Mouse (Mus musculus) hindbrain, embryonic 14.5 days (tissue): ENCODE results near the gene Pax6. TPM values are rescaled to one million over a fixed set of nuclear protein-coding genes. Genes with fewer than 3 reads are reported as not detected.

ENCODE experiments used
- ATAC-seq: fragments of 200-750 bp; cut with Nextera tagmentation; 2 replicates; pipeline ENCODE4 v1.8.0; 2017; ENCODE audit warnings: moderate number of reproducible peaks, mild to moderate bottlenecking, moderate TSS enrichment, moderate library complexity; ENCODE audit not compliant: low FRiP score
- DNase-seq: peaks from one replicate; pipeline ENCODE4 v3.0.0-alpha.2; 2015; ENCODE audit warnings: low spot score
- H3K27ac ChIP-seq: fragments of 300-500 bp; sonication (generic); 2 replicates; pipeline ENCODE4 v1.5.1; 2014; ENCODE audit warnings: mild to moderate bottlenecking, moderate library complexity
- H3K27me3 ChIP-seq: fragments of 300-500 bp; sonication (generic); 2 replicates; pipeline ENCODE4 v1.6.1; 2014; ENCODE audit warnings: mild to moderate bottlenecking, low read length, mixed read lengths; ENCODE audit not compliant: control insufficient read depth, insufficient read depth
- H3K36me3 ChIP-seq: fragments of 300-500 bp; sonication (generic); replicated peaks from 2 replicates; pipeline ENCODE4 v1.6.1; 2014; ENCODE audit not compliant: control insufficient read depth, insufficient read depth
- H3K4me1 ChIP-seq: fragments of 300-500 bp; sonication (generic); replicated peaks from 2 replicates; pipeline ENCODE4 v1.6.1; 2014; ENCODE audit warnings: antibody characterized with exemption, low read length, mixed read lengths; ENCODE audit not compliant: control insufficient read depth, insufficient read depth
- H3K4me2 ChIP-seq: fragments of 300-500 bp; sonication (generic); replicated peaks from 2 replicates; pipeline ENCODE4 v1.6.1; 2014; ENCODE audit warnings: mild to moderate bottlenecking, moderate library complexity
- H3K4me3 ChIP-seq: fragments of 300-500 bp; sonication (generic); replicated peaks from 2 replicates; pipeline ENCODE4 v1.5.1; 2014; ENCODE audit warnings: mild to moderate bottlenecking, low read length
- H3K9ac ChIP-seq: fragments of 300-500 bp; sonication (generic); 2 replicates; pipeline ENCODE4 v1.6.1; 2014
- H3K9me3 ChIP-seq: fragments of 300-500 bp; sonication (generic); 2 replicates; pipeline ENCODE4 v1.6.1; 2016; ENCODE audit warnings: low read length; ENCODE audit not compliant: control insufficient read depth
- WGBS: fragments of 180-500 bp; shearing (Covaris S2); extraction: QIAGEN DNeasy Blood & Tissue Kit; methylation state at CpG from one replicate; pipeline ENCODE4 v1.1.7; 2014; 5-methylcytosine and 5-hydroxymethylcytosine counted together
- polyA plus RNA-seq: library from polyadenylated mRNA; unstranded; fragments of >200 nt; fragmentation: Nextera tagmentation; extraction: Ambion mirVana; gene quantifications from 2 replicates; pipeline ENCODE4 v1.2.1, GENCODE M21; 2014

Pax6 gene
- 26.9 and 28.1 TPM in 2 replicates for polyA plus RNA-seq

DNA sequence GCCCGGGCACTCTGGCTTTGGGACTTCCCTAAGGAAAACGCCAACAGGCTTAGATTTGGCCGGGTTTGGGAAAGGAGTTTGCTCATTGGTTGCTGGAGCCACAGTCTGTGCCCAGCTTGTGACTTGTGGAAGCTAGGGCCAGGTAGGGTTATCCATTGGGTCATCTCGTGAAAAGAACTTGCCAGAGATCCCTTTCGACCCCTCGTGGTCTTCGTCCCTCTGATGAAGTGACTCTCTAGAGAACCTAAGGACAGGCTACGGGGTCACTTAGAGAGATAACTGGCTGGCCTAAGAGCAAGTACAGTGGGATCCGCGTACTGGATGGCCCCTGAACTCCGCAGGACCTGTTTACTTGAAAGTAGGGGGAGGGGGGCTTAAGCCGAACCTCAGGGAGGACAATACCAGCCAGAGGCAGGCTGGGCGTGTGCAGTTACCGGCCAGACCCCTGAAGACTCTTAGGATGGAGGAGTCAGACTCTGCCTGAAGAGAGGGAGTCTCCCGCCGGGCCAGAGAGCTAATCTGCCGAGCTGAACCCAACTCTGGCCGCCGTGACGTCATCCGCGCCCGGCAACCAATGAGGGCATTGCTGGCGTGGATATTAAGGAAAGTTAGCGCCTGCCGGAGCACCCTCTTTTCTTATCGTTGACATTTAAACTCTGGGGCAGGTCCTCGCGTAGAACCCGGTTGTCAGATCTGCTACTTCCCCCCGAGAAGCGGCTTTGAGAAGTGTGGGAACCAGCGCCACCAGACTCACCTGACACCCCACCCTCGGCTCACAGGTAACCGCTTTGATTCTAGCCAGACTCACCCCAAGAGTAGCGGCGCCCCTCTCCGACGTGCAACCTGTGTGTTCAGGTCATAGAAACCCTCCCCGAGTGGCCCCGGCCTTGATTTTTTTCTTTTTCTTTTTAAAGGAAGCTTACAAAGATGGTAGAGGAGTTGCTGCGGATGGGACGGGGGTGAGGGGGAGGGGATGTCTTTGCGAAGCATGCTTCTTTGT is at the start of gene Pax6:
TSS of gene Pax6 (plus strand) at position 630 of the 1,000 bp plus-strand sequence.
- 1% methylated on average over 44 of the region's 44 CpGs for WGBS
- Histone ChIP-seq H3K4me2 (peak within 1 kb of the TSS; percentile 45), H3K4me3 (peak within 1 kb of the TSS; percentile 25), H3K9ac (peak within 1 kb of the TSS; percentile 28), H3K36me3 (no peaks in the 10 kb centered on the region), H3K27ac (no peak within 1 kb of the TSS), H3K9me3 (no peaks in the 10 kb centered on the region), H3K4me1 (0 out of 2 replicates have a peak, but pooled peaks cover 3% of the 10 kb centered on the region), H3K27me3 (peaks cover 99% of the 10 kb centered on the region)
- DNase-seq (no peak), ATAC-seq (peak; percentile 16; the same call in 1 of the 2 replicates)

DNA sequence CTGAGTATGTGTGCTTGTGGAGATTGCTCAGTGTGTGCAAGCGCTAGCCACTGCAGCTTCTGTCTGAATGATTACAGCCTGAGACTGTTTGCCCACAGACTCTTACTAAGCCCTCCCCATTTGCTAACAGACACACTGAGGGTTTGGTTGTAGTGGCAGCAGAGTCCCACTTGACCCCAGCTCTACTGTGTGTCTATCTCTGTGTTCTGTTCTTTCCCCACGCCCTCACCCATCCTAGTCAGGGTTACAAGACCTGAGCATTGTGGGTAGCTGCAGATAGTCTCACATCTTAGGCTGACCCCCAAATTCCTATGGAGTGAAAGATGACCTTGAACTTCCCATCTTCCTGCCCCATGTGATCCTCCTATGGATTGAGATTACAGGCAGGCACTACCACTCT is 19.8 kb upstream of the Pax6 start:
- Histone ChIP-seq H3K4me2 (no peak overlapping the region), H3K4me3 (no peak overlapping the region), H3K27ac (no peak overlapping the region), H3K9ac (no peak overlapping the region), H3K36me3 (no peaks in the 10 kb centered on the region), H3K4me1 (no peaks in the 10 kb centered on the region), H3K27me3 (peaks cover 4% of the 10 kb centered on the region), H3K9me3 (no peaks in the 10 kb centered on the region)
- ATAC-seq (no peak), DNase-seq (no peak)
- 96% methylated on average over 2 of the region's 2 CpGs for WGBS

DNA sequence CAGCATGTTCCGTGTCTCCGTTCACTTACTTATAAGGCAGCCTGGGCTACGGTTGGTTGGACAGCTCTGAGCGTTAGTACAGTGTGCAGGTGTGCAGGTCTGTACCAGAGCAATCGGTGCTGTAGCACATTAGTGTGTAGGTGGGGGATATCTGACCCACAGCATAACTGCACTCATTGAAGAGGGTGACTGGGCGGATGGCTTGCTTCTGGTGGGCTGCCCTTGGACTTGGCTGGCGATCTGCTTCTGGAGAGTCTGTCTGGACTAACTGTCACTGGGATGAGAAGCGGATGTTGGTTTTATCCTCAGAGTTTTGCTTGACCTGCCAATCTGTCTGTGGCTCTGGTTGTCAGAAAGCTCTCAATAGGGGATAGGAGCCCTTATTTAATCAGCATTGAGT is 12.2 kb upstream of the Pax6 start:
- Histone ChIP-seq H3K9me3 (no peaks in the 10 kb centered on the region), H3K9ac (no peak overlapping the region), H3K27me3 (peaks cover 61% of the 10 kb centered on the region), H3K4me3 (no peak overlapping the region), H3K36me3 (no peaks in the 10 kb centered on the region), H3K4me1 (no peaks in the 10 kb centered on the region), H3K4me2 (no peak overlapping the region), H3K27ac (no peak overlapping the region)
- ATAC-seq (no peak), DNase-seq (no peak)
- WGBS: 87% methylated on average over 8 of the region's 8 CpGs

DNA sequence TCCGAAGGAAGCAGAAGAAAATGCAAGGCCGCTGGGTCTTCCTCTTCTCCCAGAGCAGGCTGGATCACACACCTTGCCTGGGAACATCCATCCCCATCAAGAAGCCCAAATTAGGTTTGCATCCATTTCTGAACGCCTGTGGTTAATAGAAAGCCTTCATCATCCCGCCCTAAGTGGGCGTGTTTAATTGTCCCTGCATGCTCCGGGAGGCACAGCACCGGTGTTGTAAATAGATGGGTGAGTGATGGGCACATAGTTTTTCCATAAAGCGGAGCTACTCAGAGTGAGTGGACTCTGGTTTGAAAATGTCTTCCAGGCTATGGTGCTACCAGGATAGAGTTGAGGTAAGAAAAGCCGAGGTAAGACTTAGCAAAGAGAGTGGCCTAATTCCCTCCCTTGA is 9.3 kb upstream of the Pax6 start:
- H3K4me2 ChIP-seq: 0 out of 2 replicates have a peak overlapping the region, but pooled peaks have one; percentile 37
- H3K27me3 ChIP-seq: peaks cover 84% of the 10 kb centered on the region
- H3K9me3 ChIP-seq: no peaks in the 10 kb centered on the region
- no peak overlapping the region for H3K9ac ChIP-seq
- no peaks in the 10 kb centered on the region for H3K4me1 ChIP-seq
- no peaks in the 10 kb centered on the region for H3K36me3 ChIP-seq
- H3K4me3 ChIP-seq: no peak overlapping the region
- ATAC-seq (no peak), DNase-seq (no peak)
- H3K27ac ChIP-seq: no peak overlapping the region
- 14% methylated on average over 9 of the region's 9 CpGs for WGBS

DNA sequence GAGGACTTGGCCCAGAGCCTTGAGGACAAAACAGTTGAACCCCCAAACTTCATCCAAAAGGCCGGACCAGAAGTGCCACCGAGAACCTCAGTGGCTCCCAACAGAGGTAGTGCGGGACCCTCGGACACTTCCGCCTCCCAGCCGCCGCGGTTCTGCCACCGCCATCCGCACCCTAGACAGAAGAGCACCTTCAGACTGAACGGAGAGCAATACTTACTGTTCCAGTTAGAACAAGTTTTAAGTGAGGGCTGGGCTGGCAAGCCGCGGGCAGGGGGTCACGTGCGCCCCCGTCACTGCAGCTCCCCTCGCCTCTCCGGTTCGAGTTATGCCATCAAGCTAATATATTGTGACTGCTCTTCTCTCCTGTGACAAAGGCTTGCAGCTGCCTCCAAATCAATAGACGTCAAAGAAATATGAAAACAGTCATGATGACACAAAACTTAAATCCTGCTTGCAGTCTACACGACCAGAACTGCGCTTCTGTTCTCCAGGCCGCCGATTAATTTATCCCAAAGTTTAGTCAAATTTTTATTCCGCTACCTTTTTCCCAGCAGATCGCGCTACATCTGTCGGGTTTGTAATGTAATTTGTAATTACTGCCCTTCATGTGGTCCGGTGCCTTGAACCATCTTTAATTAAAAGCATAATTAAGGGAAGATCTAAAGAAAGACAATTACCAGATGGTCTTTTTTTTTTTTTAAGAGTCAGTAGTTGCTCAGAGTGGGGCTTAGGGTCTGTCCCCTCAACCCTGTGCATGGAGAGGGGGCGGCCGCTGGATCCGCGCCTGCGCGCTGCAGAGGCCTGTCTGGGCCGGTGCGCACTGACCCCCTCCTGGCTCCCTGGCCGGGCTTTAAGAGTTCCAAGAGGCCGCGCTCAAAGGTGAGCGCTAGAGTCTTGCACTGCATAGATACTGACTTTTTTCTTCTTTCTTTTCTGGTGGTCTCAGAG is 8.5 kb upstream of the Pax6 start:
- ATAC-seq (peak; percentile 54; the same call in 1 of the 2 replicates), DNase-seq (no peak)
- Histone ChIP-seq H3K4me2 (peak overlapping the region; percentile 37), H3K9me3 (no peaks in the 10 kb centered on the region), H3K9ac (no peak overlapping the region), H3K4me1 (no peaks in the 10 kb centered on the region), H3K27me3 (peaks cover 86% of the 10 kb centered on the region), H3K27ac (no peak overlapping the region), H3K4me3 (peak overlapping the region; percentile 3; the same call in 1 of the 2 replicates), H3K36me3 (no peaks in the 10 kb centered on the region)
- WGBS: 2% methylated on average over 41 of the region's 41 CpGs

DNA sequence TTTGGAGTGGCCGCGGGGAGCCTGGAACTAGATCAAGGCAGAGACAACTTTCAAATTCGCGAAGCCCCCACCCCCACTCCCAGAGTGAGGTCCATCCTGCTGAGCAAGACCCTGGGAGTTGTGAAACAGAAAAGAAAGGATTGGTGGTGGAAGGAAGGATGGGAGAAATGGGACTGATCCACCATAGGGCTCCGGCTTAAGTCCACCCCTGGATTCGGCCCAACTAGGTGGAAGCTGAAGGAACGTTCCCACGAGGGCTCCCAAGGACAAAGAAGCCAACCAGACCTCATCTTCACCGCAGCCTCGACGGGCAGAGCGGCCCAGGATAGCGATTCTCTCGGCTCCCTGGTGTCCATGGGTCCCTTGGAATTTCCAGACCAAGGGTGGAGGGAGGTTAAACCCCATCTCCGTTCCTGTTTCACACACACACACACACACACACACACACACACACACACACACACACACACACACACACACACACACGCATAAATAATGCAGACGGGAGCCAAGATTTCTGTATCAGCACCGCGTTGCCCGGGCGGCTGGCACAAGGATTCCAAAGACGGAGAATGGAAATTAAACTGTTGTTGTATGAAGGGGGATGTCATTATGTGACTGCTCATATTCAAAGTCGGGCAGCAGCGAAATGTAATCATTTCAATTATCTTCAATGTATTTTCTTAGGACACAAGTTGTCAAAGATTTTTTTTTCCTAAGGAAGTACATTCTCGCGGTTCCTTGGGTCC is 7.7 kb upstream of the Pax6 start:
- Histone ChIP-seq H3K27me3 (peaks cover 95% of the 10 kb centered on the region), H3K4me1 (no peaks in the 10 kb centered on the region), H3K9me3 (no peaks in the 10 kb centered on the region), H3K36me3 (no peaks in the 10 kb centered on the region), H3K27ac (no peak overlapping the region), H3K4me2 (peak overlapping the region; percentile 37), H3K4me3 (0 out of 2 replicates have a peak overlapping the region, but pooled peaks have one; percentile 3), H3K9ac (no peak overlapping the region)
- no peak for ATAC-seq
- no peak for DNase-seq
- WGBS: 1% methylated on average over 26 of the region's 26 CpGs

DNA sequence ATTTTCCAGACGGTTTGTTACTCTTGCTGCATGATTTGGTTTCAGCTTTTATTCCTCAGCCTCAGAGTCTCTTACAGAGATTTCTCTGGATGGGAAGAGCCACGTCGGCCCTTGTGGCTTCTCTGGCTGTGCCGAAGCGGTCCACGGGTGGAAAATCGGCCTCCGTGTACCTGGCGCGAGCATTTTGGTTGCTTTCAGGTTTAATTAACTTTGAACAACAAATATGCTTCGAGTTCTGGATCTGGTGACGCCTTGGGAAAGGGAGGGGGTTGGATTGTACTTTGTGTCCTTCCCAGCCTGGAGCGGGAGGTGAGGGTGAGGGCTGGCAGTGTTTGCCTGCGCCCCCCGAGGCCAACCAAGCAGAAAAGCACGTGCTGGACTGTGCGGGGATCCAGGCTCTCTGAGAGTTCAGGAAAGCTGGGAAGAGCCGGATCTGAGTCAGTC is 7.1 kb upstream of the Pax6 start:
- under 1% methylated on average over 18 of the region's 18 CpGs for WGBS
- DNase-seq (no peak), ATAC-seq (no peak)
- no peaks in the 10 kb centered on the region for H3K9me3 ChIP-seq
- H3K27ac ChIP-seq: no peak overlapping the region
- H3K4me3 ChIP-seq: no peak overlapping the region
- no peak overlapping the region; the same call in 1 of the 2 replicates for H3K4me2 ChIP-seq
- H3K36me3 ChIP-seq: no peaks in the 10 kb centered on the region
- peaks cover 96% of the 10 kb centered on the region for H3K27me3 ChIP-seq
- no peak overlapping the region for H3K9ac ChIP-seq
- H3K4me1 ChIP-seq: no peaks in the 10 kb centered on the region

DNA sequence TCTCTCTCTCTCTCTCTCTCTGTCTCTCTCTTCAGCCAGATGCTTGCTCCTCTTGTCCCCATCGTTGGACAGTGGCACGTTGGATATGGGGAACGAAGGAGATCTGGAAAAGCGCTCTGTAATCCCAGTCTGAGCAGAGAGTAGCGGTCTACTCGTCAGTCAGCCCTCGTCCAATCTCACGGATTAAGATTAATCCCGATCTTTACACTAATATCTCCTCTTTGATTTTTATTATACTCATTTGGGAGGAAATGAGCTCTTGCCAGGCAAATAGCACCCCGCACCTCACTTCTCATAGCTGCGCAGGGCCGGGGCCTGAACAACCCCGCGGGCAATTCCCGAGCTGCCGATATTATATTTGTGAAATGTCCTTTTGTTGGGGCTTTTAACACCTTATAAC is 6.6 kb upstream of the Pax6 start:
- Histone ChIP-seq H3K4me2 (no peak overlapping the region), H3K27me3 (peaks cover 97% of the 10 kb centered on the region), H3K9ac (no peak overlapping the region), H3K27ac (no peak overlapping the region), H3K36me3 (no peaks in the 10 kb centered on the region), H3K9me3 (no peaks in the 10 kb centered on the region), H3K4me1 (no peaks in the 10 kb centered on the region), H3K4me3 (no peak overlapping the region)
- ATAC-seq (no peak), DNase-seq (no peak)
- 5% methylated on average over 16 of the region's 16 CpGs for WGBS
